Mouse (Mus musculus) midbrain, postnatal 0 days (tissue): ENCODE measurements around the gene Olfr1394. TPM values are rescaled to one million over a fixed set of nuclear protein-coding genes. Genes with fewer than 3 reads are reported as not detected.
A peak's percentile ranks its signal among the peaks of the same experiment; 100 is the strongest.

Experiments used
- ATAC-seq: fragments of 200-750 bp; cut with Nextera tagmentation; 2 replicates; pipeline ENCODE4 v1.8.0; 2017; ENCODE audit warnings: moderate number of reproducible peaks, mild to moderate bottlenecking, moderate TSS enrichment, moderate library complexity; ENCODE audit not compliant: low FRiP score
- DNase-seq: peaks from one replicate; pipeline ENCODE4 v3.0.0-alpha.2; 2015; ENCODE audit warnings: low spot score
- H3K27ac ChIP-seq: fragments of 300-500 bp; sonication (generic); 2 replicates; pipeline ENCODE4 v1.5.1; 2014; ENCODE audit warnings: low read depth, mild to moderate bottlenecking, low read length, mixed read lengths
- H3K27me3 ChIP-seq: fragments of 300-500 bp; sonication (generic); 2 replicates; pipeline ENCODE4 v1.6.1; 2014; ENCODE audit warnings: low read length, control low read depth, mixed read lengths; ENCODE audit not compliant: insufficient read depth
- H3K36me3 ChIP-seq: fragments of 300-500 bp; sonication (generic); 2 replicates; pipeline ENCODE4 v1.6.1; 2014; ENCODE audit warnings: low read length, control low read depth, mixed read lengths; ENCODE audit not compliant: insufficient read depth
- H3K4me1 ChIP-seq: fragments of 300-500 bp; sonication (generic); 2 replicates; pipeline ENCODE4 v1.6.1; 2014; ENCODE audit warnings: mild to moderate bottlenecking, control low read depth, antibody characterized with exemption, low read length, mixed read lengths; ENCODE audit not compliant: insufficient read depth
- H3K4me2 ChIP-seq: fragments of 300-500 bp; sonication (generic); 2 replicates; pipeline ENCODE4 v1.6.1; 2014; ENCODE audit warnings: low read depth, mild to moderate bottlenecking, low read length, mixed read lengths; ENCODE audit not compliant: poor library complexity, severe bottlenecking
- H3K4me3 ChIP-seq: fragments of 300-500 bp; sonication (generic); 2 replicates; pipeline ENCODE4 v1.5.1; 2014; ENCODE audit warnings: low read depth, mild to moderate bottlenecking, low read length, moderate library complexity
- H3K9ac ChIP-seq: fragments of 300-500 bp; sonication (generic); replicated peaks from 2 replicates; pipeline ENCODE4 v1.6.1; 2014; ENCODE audit warnings: mild to moderate bottlenecking, low read length, moderate library complexity, mixed read lengths; ENCODE audit not compliant: poor library complexity, severe bottlenecking
- H3K9me3 ChIP-seq: fragments of 300-500 bp; sonication (generic); 2 replicates; pipeline ENCODE4 v1.6.1; 2016; ENCODE audit warnings: low read length, control low read depth
- CTCF ChIP-seq: IDR thresholded peaks from 2 replicates; pipeline ENCODE4 v1.5.1; 2016; ENCODE audit warnings: antibody characterized with exemption, mild to moderate bottlenecking
- WGBS: fragments of 180-500 bp; shearing (Covaris S2); extraction: QIAGEN DNeasy Blood & Tissue Kit; methylation state at CpG from one replicate; pipeline ENCODE4 v1.1.7; 2014; 5-methylcytosine and 5-hydroxymethylcytosine counted together
- polyA plus RNA-seq: library from polyadenylated mRNA; unstranded; fragments of >200 nt; fragmentation: Nextera tagmentation; extraction: Ambion mirVana; gene quantifications from 2 replicates; pipeline ENCODE4 v1.2.1, GENCODE M21; 2015
- total RNA-seq: library from RNA; depleted of rRNA; stranded (reverse); fragments of >200 nt; gene quantifications from 2 replicates; pipeline ENCODE4 v1.2.3, GENCODE M21; 2014; rRNA removed

The Olfr1394 gene
- total RNA-seq (not detected in 2 replicates), polyA plus RNA-seq (not detected in 2 replicates)

GRCm38 (mm10) chr11:49154077-49154476 lies at the start of gene Olfr1394:
Olfr1394 (plus strand) TSS chr11:49154377.
- Histone ChIP-seq H3K27me3 (no peaks in the 10 kb centered on the region), H3K36me3 (no peaks in the 10 kb centered on the region), H3K4me2 (no peak within 1 kb of the TSS), H3K9ac (no peak within 1 kb of the TSS), H3K4me3 (no peak within 1 kb of the TSS), H3K27ac (no peak within 1 kb of the TSS), H3K4me1 (no peaks in the 10 kb centered on the region), H3K9me3 (no peaks in the 10 kb centered on the region)
- ATAC-seq = no peak
- DNase-seq = no peak
- 91% methylated on average over 1 of the region's 1 CpGs for WGBS
- TF ChIP-seq CTCF = no peak

- WGBS = 73% methylated on average over 1 of the region's 1 CpGs
- no peak for DNase-seq
- Histone ChIP-seq H3K4me2 (no peak overlapping the region), H3K27ac (no peak overlapping the region), H3K36me3 (no peaks in the 10 kb centered on the region), H3K4me3 (no peak overlapping the region), H3K4me1 (no peaks in the 10 kb centered on the region), H3K9me3 (no peaks in the 10 kb centered on the region), H3K9ac (no peak overlapping the region), H3K27me3 (no peaks in the 10 kb centered on the region; the same call in 1 of the 2 replicates)
- TF ChIP-seq CTCF = no peak
- no peak for ATAC-seq
Measured at GRCm38 (mm10) chr11:49105752-49106151, 48.4 kb upstream of the Olfr1394 start.

- DNase-seq = no peak
- TF ChIP-seq CTCF = no peak
- Histone ChIP-seq H3K36me3 (no peaks in the 10 kb centered on the region), H3K4me2 (no peak overlapping the region), H3K9ac (no peak overlapping the region), H3K27ac (no peak overlapping the region), H3K4me1 (no peaks in the 10 kb centered on the region), H3K4me3 (no peak overlapping the region), H3K9me3 (no peaks in the 10 kb centered on the region), H3K27me3 (no peaks in the 10 kb centered on the region; the same call in 1 of the 2 replicates)
- 66% methylated on average over 10 of the region's 10 CpGs for WGBS
- ATAC-seq = no peak
Measured at GRCm38 (mm10) chr11:49107650-49108537, 46.3 kb upstream of the Olfr1394 start.

GRCm38 (mm10) chr11:49108833-49109232 lies 45.3 kb upstream of the Olfr1394 start:
- Histone ChIP-seq H3K4me2 (no peak overlapping the region), H3K27ac (no peak overlapping the region), H3K36me3 (no peaks in the 10 kb centered on the region), H3K4me1 (no peaks in the 10 kb centered on the region), H3K9ac (no peak overlapping the region), H3K27me3 (no peaks in the 10 kb centered on the region; the same call in 1 of the 2 replicates), H3K9me3 (no peaks in the 10 kb centered on the region), H3K4me3 (no peak overlapping the region)
- 35% methylated on average over 1 of the region's 1 CpGs for WGBS
- ATAC-seq = no peak
- peak; percentile 66 for TF ChIP-seq CTCF
- peak; percentile 35 for DNase-seq

GRCm38 (mm10) chr11:49111000-49111399 lies 43.2 kb upstream of the Olfr1394 start:
- ATAC-seq (no peak), DNase-seq (no peak)
- Histone ChIP-seq H3K36me3 (no peaks in the 10 kb centered on the region), H3K4me3 (no peak overlapping the region), H3K4me2 (no peak overlapping the region), H3K9ac (no peak overlapping the region), H3K27ac (no peak overlapping the region), H3K4me1 (no peaks in the 10 kb centered on the region), H3K9me3 (no peaks in the 10 kb centered on the region), H3K27me3 (no peaks in the 10 kb centered on the region; the same call in 1 of the 2 replicates)
- TF ChIP-seq CTCF = no peak
- WGBS = 65% methylated on average over 1 of the region's 1 CpGs

GRCm38 (mm10) chr11:49112624-49113219 lies 41.5 kb upstream of the Olfr1394 start:
- Histone ChIP-seq H3K27me3 (no peaks in the 10 kb centered on the region), H3K9me3 (no peaks in the 10 kb centered on the region), H3K4me3 (no peak overlapping the region), H3K4me2 (no peak overlapping the region), H3K4me1 (no peaks in the 10 kb centered on the region), H3K27ac (no peak overlapping the region), H3K9ac (no peak overlapping the region), H3K36me3 (no peaks in the 10 kb centered on the region)
- no peak for TF ChIP-seq CTCF
- ATAC-seq (no peak), DNase-seq (no peak)
- WGBS = 90% methylated on average over 6 of the region's 6 CpGs
